ENCODE assay signal across 8 mouse cellular contexts in the genomic region with DNA sequence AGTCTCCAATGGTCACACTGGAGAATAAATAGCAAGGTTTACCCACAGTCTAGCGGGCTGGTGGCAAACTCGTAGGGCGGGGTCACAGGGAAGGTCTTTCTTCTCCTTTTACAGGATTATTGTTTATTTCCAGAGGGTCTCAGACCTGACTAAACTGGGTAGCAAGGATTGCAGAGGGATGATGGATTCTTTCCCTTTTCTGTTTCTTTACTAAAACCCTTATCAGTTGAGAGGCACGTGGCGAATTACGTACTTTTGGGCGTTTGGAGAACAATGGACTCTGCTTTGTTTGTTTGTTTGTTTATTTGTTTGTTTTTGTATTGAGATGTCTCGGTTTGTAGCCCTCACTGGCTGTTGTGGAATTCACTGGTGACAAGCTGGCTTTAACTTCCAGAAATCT. TPM values are rescaled to one million over a fixed set of nuclear protein-coding genes. Genes with fewer than 3 reads are reported as not detected.
A peak's percentile ranks its signal among the peaks of the same experiment; 100 is the strongest.
DNase-seq lines count a peak whose midpoint lies in the region; ATAC-seq and TF ChIP-seq lines count a peak whose summit lies in the region.

No protein-coding gene starts in this region.

- peak overlapping the region; percentile 59 for H3K4me2 ChIP-seq in forebrain, embryonic 12.5 days
- H3K4me2 ChIP-seq in liver, embryonic 13.5 days: peak overlapping the region; percentile 72

- peak overlapping the region; percentile 37 for H3K4me3 ChIP-seq in C2C12 (ENCODE audit: insufficient read depth, poor library complexity, severe bottlenecking)
- H3K4me3 ChIP-seq in forebrain, embryonic 12.5 days (replicated peaks): peak overlapping the region; percentile 49
- H3K4me3 ChIP-seq in liver, embryonic 13.5 days (replicated peaks): peak overlapping the region; percentile 61

- no peaks in the 10 kb centered on the region for H3K27me3 ChIP-seq in C2C12 (ENCODE audit: control insufficient read depth, insufficient read depth, insufficient read length)
- H3K27me3 ChIP-seq in forebrain, embryonic 12.5 days: peaks cover 12% of the 10 kb centered on the region
- 0 out of 2 replicates have a peak, but pooled peaks cover under 1% of the 10 kb centered on the region for H3K27me3 ChIP-seq in liver, embryonic 13.5 days

- H3K79me3 ChIP-seq in C2C12 (ENCODE audit: low read depth): no peaks in the 10 kb centered on the region

- WGBS in forebrain, embryonic 12.5 days: 9% methylated on average over 8 of the region's 8 CpGs
- 3% methylated on average over 8 of the region's 8 CpGs for WGBS in liver, embryonic 13.5 days (ENCODE audit: insufficient replicate concordance)

- no peak for TF ChIP-seq CTCF in C2C12 (IDR thresholded peaks at IDR 0.05; ENCODE audit: control insufficient read depth, insufficient read depth, insufficient read length)

- no peaks in the 10 kb centered on the region for H3K79me2 ChIP-seq in C2C12 (ENCODE audit: control insufficient read depth, insufficient read depth)

- no peaks in the 10 kb centered on the region for H3K9me3 ChIP-seq in forebrain, embryonic 12.5 days
- no peaks in the 10 kb centered on the region for H3K9me3 ChIP-seq in liver, embryonic 13.5 days (replicated peaks)

- peaks cover 9% of the 10 kb centered on the region for H3K4me1 ChIP-seq in forebrain, embryonic 12.5 days
- H3K4me1 ChIP-seq in liver, embryonic 13.5 days (replicated peaks): peaks cover 29% of the 10 kb centered on the region

- H3K9ac ChIP-seq in forebrain, embryonic 12.5 days: peak overlapping the region; percentile 45; the same call in 1 of the 2 replicates
- H3K9ac ChIP-seq in liver, embryonic 13.5 days: peak overlapping the region; percentile 54

- peak; percentile 27 for DNase-seq in cerebellum, postnatal 25 days
- no peak for DNase-seq in cerebellum, postnatal 4 days (ENCODE audit: low spot score in 2 of 2)
- DNase-seq in liver, embryonic 13.5 days: no peak
- DNase-seq in adrenal gland, postnatal 14 days: no peak
- DNase-seq in retina, embryonic 14.5 days (ENCODE audit: low spot score): no peak
- DNase-seq in spleen, postnatal 4 days (ENCODE audit: low spot score in 2 of 2): no peak

- H3K27ac ChIP-seq in forebrain, embryonic 12.5 days: no peak overlapping the region
- H3K27ac ChIP-seq in liver, embryonic 13.5 days: no peak overlapping the region

- no peaks in the 10 kb centered on the region for H3K36me3 ChIP-seq in C2C12 (ENCODE audit: control insufficient read depth, insufficient read depth)
- no peaks in the 10 kb centered on the region for H3K36me3 ChIP-seq in forebrain, embryonic 12.5 days (replicated peaks)
- H3K36me3 ChIP-seq in liver, embryonic 13.5 days: no peaks in the 10 kb centered on the region

- peak overlapping the region; percentile 18 for H3ac ChIP-seq in C2C12 (ENCODE audit: control insufficient read depth, insufficient read length, low read depth)

- 0 out of 2 replicates have a peak, but pooled peaks have one; percentile 1 for ATAC-seq in forebrain, embryonic 12.5 days (ENCODE audit: low FRiP score)
- no peak for ATAC-seq in liver, embryonic 13.5 days (ENCODE audit: low read depth)

TF ChIP-seq in C2C12, 6 proteins besides CTCF, POLR2A, EP300 and RAD21:
- TF ChIP-seq MAX (IDR thresholded peaks at IDR 0.05): no peak
- no peak for TF ChIP-seq FOSL1 (IDR thresholded peaks at IDR 0.05; ENCODE audit: insufficient read depth, low read length, poor library complexity, severe bottlenecking)
- TF ChIP-seq CEBPB (IDR thresholded peaks at IDR 0.05; ENCODE audit: low read depth): no peak
- TF ChIP-seq MYOG (IDR thresholded peaks at IDR 0.05; ENCODE audit: control insufficient read depth, extremely low read depth, insufficient read length): no peak
- TF ChIP-seq USF1 (IDR thresholded peaks at IDR 0.05; ENCODE audit: low read depth): no peak
- TF ChIP-seq MYOD1 (IDR thresholded peaks at IDR 0.05; ENCODE audit: control insufficient read depth, insufficient read length, low read depth): no peak
TF ChIP-seq in C2C12: peak in this region for 0.

RNA-seq across cellular contexts. Expression of a gene that starts 13.5 kb away (rescaled TPM):
- polyA plus RNA-seq in C2C12 (2012; fragmentation: generic; extraction: Trizol): not detected
- not detected in 2 replicates for polyA plus RNA-seq in forebrain, embryonic 12.5 days (2016; fragmentation: Nextera tagmentation; extraction: Ambion mirVana)
- polyA plus RNA-seq in liver, embryonic 13.5 days (2015; fragmentation: Nextera tagmentation; extraction: Ambion mirVana): not detected in 2 replicates
- not detected in 2 replicates for total RNA-seq in adrenal gland, postnatal 14 days (2021)

RNA-seq across cellular contexts. Expression of a gene that starts 32.8 kb away (rescaled TPM):
- polyA plus RNA-seq in C2C12 (2012; fragmentation: generic; extraction: Trizol): not detected
- not detected in 2 replicates for polyA plus RNA-seq in forebrain, embryonic 12.5 days (2016; fragmentation: Nextera tagmentation; extraction: Ambion mirVana)
- polyA plus RNA-seq in liver, embryonic 13.5 days (2015; fragmentation: Nextera tagmentation; extraction: Ambion mirVana): not detected in 2 replicates
- total RNA-seq in adrenal gland, postnatal 14 days (2021): not detected in 2 replicates

Comparison
In these comparisons a context has a peak if more than half of its experiments do, and no peak if none do; other contexts are left out.
1. DNase-seq: peak in cerebellum, postnatal 25 days (2 of 2); none in cerebellum, postnatal 4 days (0 of 2), liver, embryonic 13.5 days (single experiment), adrenal gland, postnatal 14 days (single experiment), retina, embryonic 14.5 days (single experiment) and spleen, postnatal 4 days (0 of 2).
2. Peak in every context shown above with its lines, with median percentiles within 50 percentile points of each other: H3K4me3 ChIP-seq.